10 mouse cellular contexts compared by ENCODE assay signal in the genomic region with DNA sequence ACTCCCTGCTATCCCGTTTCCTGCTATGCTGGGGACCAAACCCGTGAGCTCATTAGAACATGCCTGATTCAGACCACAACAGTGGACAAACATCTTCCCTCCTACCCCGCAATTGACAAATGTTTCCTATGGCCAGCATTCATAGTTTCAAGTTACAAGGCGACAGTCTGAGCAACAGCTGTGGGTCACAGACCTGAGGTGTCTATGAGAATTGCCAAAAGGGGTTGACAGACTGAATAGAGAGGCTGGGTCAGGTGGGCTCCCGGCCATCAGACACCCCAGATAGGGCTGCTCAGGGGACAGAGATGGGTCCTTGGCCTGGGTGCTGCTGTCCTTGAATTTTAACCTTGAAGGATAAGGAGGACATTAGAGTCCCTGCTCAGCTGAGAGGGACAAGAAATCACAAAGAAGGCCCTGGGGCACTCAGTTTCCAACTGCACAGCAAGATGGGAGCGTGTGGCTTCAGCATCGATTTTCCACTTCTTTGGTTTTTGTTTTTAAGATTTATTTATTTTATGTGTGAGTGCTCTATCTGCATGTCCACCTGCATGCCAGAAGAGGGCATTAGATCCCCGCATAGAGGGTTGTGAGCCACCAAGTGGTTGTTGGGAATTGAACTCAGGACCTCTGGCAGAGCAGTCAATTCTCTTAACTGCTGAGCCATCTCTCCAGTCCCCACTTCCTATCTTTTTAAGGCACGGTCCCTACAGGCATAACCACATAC. TPM values are rescaled to one million over a fixed set of nuclear protein-coding genes. Genes with fewer than 3 reads are reported as not detected.
DNase-seq lines count a peak whose midpoint lies in the region; ATAC-seq and TF ChIP-seq lines count a peak whose summit lies in the region.
"Had no signal": no experiment of that assay in that cellular context is flagged by ENCODE, and none has a peak within 500 bp of the region (broad histone marks: within the 10 kb centered on the region; RNA-seq: fewer than 3 reads in every experiment).

No protein-coding gene starts in this region.

- no peak for ATAC-seq in CD4-positive, CD25-positive, alpha-beta regulatory T cell, adult 4 months
- ATAC-seq in liver, embryonic 11.5 days (replicated peaks; ENCODE audit: low FRiP score), result no peak
- peak; percentile 25 for ATAC-seq in forebrain, postnatal 0 days

- H3K4me2 ChIP-seq in liver, embryonic 11.5 days, result no peak overlapping the region
- no peak overlapping the region for H3K4me2 ChIP-seq in forebrain, postnatal 0 days (ENCODE audit: low read depth)
- H3K4me2 ChIP-seq: liver, embryonic 13.5 days had no signal

- H3K4me1 ChIP-seq in liver, embryonic 11.5 days (replicated peaks; ENCODE audit: control insufficient read depth, insufficient read depth, low read length), result no peaks in the 10 kb centered on the region; the same call in 1 of the 2 replicates
- no peaks in the 10 kb centered on the region for H3K4me1 ChIP-seq in forebrain, postnatal 0 days (ENCODE audit: insufficient read depth)

- peak; percentile 52 for DNase-seq in CD4-positive, CD25-positive, alpha-beta regulatory T cell, adult 2 months (ENCODE audit: low read depth, low spot score)
- no peak for DNase-seq in liver, embryonic 11.5 days (ENCODE audit: low spot score)
- no peak for DNase-seq in liver
- no peak for DNase-seq in forebrain, postnatal 0 days
- DNase-seq in lung, postnatal 10 days, result peak; percentile 54
- no peak for DNase-seq in T-cell, adult 2 months (ENCODE audit: low spot score)
- DNase-seq in right cerebral cortex, adult 18-20 months, result no peak
- DNase-seq: liver, embryonic 13.5 days had no signal

- no peak overlapping the region for H3K9ac ChIP-seq in liver, embryonic 11.5 days (ENCODE audit: low read depth, low read length)
- H3K9ac ChIP-seq in forebrain, postnatal 0 days, result no peak overlapping the region
- H3K9ac ChIP-seq: liver, embryonic 13.5 days had no signal

- no peaks in the 10 kb centered on the region for H3K9me3 ChIP-seq in liver, embryonic 11.5 days (ENCODE audit: control insufficient read depth, low read length)
- no peaks in the 10 kb centered on the region for H3K9me3 ChIP-seq in forebrain, postnatal 0 days (ENCODE audit: low read length)
- H3K9me3 ChIP-seq: liver, embryonic 13.5 days had no signal

- no peaks in the 10 kb centered on the region for H3K36me3 ChIP-seq in liver, embryonic 11.5 days (ENCODE audit: control insufficient read depth, insufficient read depth, low read length)
- no peaks in the 10 kb centered on the region for H3K36me3 ChIP-seq in forebrain, postnatal 0 days (ENCODE audit: insufficient read depth)
- H3K36me3 ChIP-seq: liver, embryonic 13.5 days had no signal

- peaks cover 22% of the 10 kb centered on the region for H3K27me3 ChIP-seq in liver, embryonic 11.5 days (replicated peaks; ENCODE audit: control insufficient read depth, insufficient read depth, low read length)
- no peaks in the 10 kb centered on the region for H3K27me3 ChIP-seq in forebrain, postnatal 0 days (ENCODE audit: insufficient read depth, low read length)

- 46% methylated on average over 9 of the region's 9 CpGs for WGBS in liver, embryonic 11.5 days
- WGBS in forebrain, postnatal 0 days, result 59% methylated on average over 9 of the region's 9 CpGs

- H3K4me3 ChIP-seq in liver, embryonic 11.5 days (ENCODE audit: low read depth, low read length), result no peak overlapping the region
- no peak overlapping the region for H3K4me3 ChIP-seq in forebrain, postnatal 0 days (ENCODE audit: low read depth, low read length)
- H3K4me3 ChIP-seq: liver, embryonic 13.5 days had no signal

- TF ChIP-seq CTCF in forebrain, postnatal 0 days (IDR thresholded peaks at IDR 0.05; ENCODE audit: low read depth), result peak; percentile 38

- peak overlapping the region; percentile 13; the same call in 1 of the 2 replicates for H3K27ac ChIP-seq in liver, embryonic 11.5 days (ENCODE audit: low read depth, low read length)
- peak overlapping the region; percentile 46; the same call in 1 of the 2 replicates for H3K27ac ChIP-seq in forebrain, postnatal 0 days (ENCODE audit: low read depth, low read length)
- H3K27ac ChIP-seq: liver, embryonic 13.5 days had no signal

RNA-seq across cellular contexts. Expression of a gene that starts 15.4 kb away (rescaled TPM):
- under 1 TPM; 0.65 TPM for polyA plus RNA-seq in CD4-positive, CD25-positive, alpha-beta regulatory T cell, adult 4 months (2017; shearing (Covaris generic))
- 13.2 and 15.9 TPM in 2 replicates for polyA plus RNA-seq in liver, embryonic 11.5 days (2014; fragmentation: Nextera tagmentation; extraction: Ambion mirVana)
- total RNA-seq in forebrain, postnatal 0 days (2014; rRNA removed), result 53.0 and 59.8 TPM in 2 replicates
- 37.3 and 51.2 TPM in 2 replicates for polyA plus RNA-seq in forebrain, postnatal 0 days (2015; fragmentation: Nextera tagmentation; extraction: Ambion mirVana)
- total RNA-seq: granulocyte monocyte progenitor cell, adult 5-6 weeks had no signal

RNA-seq across cellular contexts. Expression of a gene that starts 46.2 kb away (rescaled TPM):
- 10 to 100 TPM; 28.3 to 37.7 TPM for polyA plus RNA-seq in CD4-positive, CD25-positive, alpha-beta regulatory T cell, adult 4 months (2017; shearing (Covaris generic))
- polyA plus RNA-seq in liver, embryonic 11.5 days (2014; fragmentation: Nextera tagmentation; extraction: Ambion mirVana), result 55.3 and 58.6 TPM in 2 replicates
- total RNA-seq in forebrain, postnatal 0 days (2014; rRNA removed), result 21.2 and 30.9 TPM in 2 replicates
- 20.9 and 22.1 TPM in 2 replicates for polyA plus RNA-seq in forebrain, postnatal 0 days (2015; fragmentation: Nextera tagmentation; extraction: Ambion mirVana)

RNA-seq across cellular contexts. Expression of a gene that starts 52.4 kb away (rescaled TPM):
- polyA plus RNA-seq in CD4-positive, CD25-positive, alpha-beta regulatory T cell, adult 4 months (2017; shearing (Covaris generic)), result 10 to 100 TPM; 11.1 to 15.2 TPM
- 18.8 and 20.6 TPM in 2 replicates for polyA plus RNA-seq in liver, embryonic 11.5 days (2014; fragmentation: Nextera tagmentation; extraction: Ambion mirVana)
- total RNA-seq in forebrain, postnatal 0 days (2014; rRNA removed), result 29.5 and 42.0 TPM in 2 replicates
- polyA plus RNA-seq in forebrain, postnatal 0 days (2015; fragmentation: Nextera tagmentation; extraction: Ambion mirVana), result 8.5 and 10.4 TPM in 2 replicates

Comparison
In these comparisons a context has a peak if more than half of its experiments do, and no peak if none do; other contexts are left out.
1. DNase-seq: peak in CD4-positive, CD25-positive, alpha-beta regulatory T cell, adult 2 months (single experiment) and lung, postnatal 10 days (single experiment); none in liver, embryonic 11.5 days (single experiment), liver (single experiment), forebrain, postnatal 0 days (single experiment), T-cell, adult 2 months (single experiment) and right cerebral cortex, adult 18-20 months (single experiment).